Mouse (Mus musculus): ENCODE results near the gene Ccdc102a.
A peak's percentile ranks its signal among the peaks of the same experiment; 100 is the strongest.

Gene Ccdc102a

DNA sequence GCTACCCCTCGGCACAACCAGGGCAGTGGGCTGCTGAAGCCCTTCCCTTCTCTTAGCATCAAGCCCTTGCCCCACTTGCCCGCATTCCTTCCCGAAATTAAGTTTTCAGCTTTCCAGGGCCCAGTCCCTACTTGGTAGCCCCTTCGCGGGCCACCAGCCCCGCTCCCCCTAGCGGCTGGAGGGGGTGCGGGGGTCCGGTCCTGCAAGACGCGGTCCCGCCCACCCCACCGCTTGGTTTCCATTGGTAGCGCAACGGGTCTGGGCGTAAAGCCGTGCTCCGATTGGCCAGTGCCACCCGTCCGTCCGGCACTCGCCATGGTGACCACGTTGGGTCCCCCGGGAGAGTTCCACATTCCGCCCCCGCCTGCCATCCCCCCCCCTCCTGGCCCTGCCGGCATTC, 546 bp downstream of the Ccdc102a start:
- peak; percentile 99 for DNase-seq

DNA sequence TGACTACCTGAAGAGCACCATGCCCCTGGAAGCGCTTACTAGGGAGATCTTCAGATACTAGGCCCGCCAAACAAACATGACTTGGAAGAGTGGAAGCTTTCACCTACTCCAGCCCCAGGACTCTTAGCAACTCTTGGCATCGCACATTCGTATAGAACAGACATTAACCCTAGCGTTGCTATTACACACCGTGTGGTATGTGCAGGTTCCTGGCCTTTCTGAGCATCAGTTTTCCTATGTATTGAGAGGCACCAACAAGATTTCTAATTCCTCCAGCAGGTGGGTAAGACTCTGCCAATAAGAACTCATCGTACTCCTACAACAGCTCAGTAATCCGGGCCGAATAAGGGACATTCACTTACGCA, 956 bp downstream of the Ccdc102a start:
- no peak for DNase-seq

DNA sequence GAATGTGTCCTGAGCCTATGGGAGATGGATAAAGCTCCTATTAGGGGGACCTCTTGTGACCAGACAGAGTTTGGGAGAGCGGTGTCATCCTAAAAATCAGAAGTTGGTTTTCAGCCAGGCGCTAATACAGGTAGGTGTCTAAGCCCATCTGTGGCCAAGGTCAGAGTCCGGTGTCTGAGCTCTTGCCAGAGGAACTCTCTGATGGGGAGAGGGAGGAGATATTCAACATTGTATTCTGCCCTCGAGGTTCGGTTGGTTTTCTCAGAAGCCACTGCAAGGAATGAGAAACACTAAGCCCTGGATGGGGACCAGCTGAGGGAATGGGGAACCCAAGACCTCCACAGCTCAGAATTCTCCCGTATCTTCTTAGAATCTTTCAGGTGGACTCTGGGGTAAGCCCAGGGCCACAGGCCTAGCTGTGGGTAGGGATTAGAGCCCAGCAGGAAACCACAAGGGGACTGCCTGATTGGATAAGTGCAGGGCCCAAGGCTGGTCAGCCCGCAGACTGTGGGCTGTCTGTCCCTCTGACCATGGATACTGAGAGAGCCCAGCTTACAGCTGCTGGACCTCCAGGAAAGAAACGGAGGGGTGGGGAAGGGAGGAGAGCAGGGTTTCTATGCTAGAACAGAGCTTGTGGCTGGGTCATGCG, 1.5 kb downstream of the Ccdc102a start:
- DNase-seq: no peak

DNA sequence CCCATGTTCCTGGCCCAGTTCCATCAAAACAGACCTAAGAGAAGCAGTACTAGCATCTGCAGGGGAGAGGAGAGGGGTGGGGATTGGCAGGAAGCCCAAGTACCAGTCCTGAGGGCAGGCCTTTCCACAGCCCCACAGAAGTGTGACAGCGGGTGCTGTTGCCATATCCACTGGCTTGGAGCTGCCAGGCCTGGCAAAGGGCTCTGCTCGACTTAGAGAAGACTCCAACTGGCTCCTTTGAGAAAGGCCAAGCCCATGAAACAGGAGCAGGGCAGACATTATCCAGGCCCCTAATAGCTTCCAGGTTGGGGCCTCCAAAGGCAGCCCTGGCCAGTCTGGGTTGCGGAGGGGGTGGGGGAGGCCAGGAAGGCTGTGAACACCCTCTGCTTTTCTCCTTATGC, 3.2 kb downstream of the Ccdc102a start:
- DNase-seq: peak; percentile 63

DNA sequence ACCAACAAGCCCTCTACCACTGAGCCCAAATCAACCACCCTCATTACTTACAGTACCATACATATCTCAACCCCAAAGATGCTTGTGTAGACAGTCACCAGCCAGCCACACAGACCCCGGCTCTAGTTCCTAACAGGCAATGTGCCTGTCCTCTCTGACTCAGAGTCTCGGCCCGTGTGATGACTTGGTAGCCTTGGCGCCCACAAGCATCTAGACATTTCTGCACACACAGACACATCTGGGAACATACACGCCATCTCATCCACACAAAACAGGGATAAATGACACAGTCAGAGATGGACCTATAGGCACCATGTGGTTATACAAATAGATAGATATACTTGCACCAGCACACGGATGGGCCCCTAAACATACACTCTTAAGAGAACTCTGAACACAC, 3.6 kb downstream of the Ccdc102a start:
- DNase-seq: no peak

DNA sequence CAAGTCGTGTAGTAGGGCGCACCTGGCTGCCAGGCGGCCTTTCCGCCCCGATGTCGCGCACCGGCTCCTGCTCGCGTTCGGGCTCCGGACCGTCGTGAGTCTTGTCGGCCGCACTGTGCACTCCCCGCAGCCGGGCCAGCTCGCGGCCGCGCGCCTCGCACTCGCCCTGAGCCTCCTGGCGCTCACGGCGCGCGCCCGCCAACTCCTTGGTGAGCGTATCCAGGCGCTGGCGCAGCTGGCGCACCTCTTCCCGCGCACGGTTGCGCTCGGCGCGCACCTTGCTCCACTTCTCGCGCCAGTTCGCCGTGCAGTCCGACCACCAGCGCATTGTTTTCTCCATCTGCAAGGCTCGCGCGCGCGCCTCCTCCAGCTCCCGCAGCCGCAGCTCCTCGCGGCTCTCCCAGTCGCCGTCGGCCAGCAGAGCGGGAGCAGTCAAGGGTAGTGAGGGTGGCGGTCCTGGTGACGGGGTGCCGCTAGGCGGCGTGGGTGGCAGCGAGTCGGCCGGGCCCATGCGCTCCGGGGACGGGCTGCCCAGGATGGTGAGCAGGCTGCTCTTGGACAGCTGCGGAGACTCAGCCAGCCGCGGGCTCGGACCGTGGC, 4.7 kb downstream of the Ccdc102a start:
- peak; percentile 86 for DNase-seq

DNA sequence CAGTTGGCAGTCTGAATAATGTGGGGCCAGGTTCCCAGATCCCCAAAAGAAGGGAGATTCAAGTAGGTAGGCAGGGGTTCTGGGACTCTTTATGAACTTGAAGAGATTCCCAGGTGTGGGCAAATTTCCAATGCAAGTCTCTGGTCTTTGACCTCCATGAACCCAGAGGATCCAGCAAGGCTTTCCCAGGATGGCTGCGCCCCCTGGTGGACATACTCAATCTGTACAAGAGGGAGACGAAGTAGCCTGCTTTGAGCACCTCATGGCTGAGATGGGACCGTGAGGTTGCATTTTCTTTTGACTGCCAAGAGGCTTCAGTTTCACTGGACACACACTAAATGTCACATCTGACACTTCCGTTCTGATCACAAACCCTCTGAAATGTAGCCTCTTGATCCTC, 9.1 kb downstream of the Ccdc102a start:
- peak; percentile 91 for DNase-seq

DNA sequence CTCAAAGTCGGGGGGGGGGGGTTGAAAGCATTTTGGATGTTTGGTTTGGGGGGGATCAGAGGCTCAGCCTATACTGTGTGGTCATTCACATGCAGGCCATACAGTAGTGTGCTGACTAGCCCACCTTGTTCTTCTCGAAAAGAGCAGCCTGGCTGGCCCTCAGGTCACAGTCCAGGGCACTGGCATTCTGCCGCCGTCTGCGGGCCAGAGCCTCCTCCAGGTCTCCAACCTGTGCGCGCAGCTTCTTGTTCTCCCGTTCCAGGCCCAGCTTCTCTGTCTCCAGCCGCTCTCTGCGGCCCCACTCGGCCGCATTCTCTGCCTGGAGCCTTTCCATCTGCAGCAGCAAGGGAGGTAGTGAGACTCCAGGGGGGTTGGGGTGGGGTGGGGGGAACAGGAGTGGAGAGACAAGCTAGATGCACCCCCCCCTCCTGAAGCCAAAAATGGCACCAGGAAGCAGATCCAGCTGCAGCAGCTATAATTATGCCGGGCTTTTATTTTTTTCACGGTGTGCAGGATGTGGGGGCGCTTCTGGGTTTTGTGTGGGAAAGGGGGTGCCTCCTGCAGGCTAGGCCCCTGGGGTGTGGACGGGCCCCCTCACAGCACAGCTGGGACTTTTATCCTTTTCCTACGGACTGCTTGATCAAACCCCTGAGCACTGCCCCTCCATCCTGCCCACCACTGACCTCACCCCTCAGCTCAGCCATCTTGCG, 10.2 kb downstream of the Ccdc102a start:
- no peak for DNase-seq

DNA sequence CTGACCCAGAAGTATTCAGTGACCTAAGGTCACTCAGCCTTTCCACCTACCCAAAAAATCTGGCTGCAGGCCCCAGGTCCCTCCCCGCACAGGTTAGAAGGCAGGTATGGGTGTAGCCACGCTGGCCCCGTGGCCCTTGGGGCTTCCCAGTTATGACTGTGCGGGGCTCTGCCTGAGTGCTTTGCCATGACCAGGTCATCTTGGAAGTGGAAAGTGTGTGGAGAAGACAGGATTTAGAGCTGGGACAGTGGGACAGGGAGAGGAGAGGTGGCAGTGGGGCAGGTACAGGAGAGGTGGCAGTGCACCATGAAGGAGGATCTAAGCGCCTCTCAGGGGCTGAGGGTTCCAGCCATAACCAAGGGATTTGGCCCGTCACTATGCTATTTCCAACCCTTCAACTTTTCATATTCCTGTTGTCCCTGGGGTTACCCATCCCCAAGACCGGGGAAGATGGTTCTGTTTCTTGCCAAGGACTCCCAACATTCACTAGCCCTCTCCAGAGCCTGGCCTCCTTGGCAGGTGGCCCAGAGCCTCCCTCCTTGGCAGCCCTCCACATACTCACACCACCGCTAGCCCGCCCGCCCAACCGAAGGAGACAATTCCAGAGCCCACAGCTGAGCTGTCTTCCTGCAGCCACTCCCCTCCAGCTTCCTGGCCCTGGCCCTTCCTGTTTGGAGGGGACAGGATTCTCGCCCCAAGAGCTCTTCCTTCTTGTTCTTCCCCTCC, 13.3 kb downstream of the Ccdc102a start:
- DNase-seq: no peak

DNA sequence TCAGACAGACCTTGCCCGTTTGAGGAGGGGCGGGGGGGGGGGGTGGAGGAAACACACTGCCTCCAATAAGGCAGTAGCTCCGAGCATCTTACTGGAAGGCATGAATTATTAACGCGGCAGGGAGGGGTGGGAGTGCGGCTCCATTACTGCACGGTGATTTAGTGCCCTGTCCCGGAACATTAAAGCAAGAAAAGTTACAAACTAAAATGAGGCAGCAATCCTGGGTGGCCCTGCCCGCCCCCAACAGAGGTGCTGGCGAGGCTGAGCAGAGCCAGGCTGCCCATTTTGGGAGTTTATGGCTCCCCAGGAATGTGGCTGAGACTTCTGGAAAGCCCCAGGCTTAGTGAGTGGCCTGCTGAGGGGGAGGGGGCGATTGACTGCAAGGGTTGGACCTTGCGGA, 14.2 kb downstream of the Ccdc102a start:
- DNase-seq: peak; percentile 57

DNA sequence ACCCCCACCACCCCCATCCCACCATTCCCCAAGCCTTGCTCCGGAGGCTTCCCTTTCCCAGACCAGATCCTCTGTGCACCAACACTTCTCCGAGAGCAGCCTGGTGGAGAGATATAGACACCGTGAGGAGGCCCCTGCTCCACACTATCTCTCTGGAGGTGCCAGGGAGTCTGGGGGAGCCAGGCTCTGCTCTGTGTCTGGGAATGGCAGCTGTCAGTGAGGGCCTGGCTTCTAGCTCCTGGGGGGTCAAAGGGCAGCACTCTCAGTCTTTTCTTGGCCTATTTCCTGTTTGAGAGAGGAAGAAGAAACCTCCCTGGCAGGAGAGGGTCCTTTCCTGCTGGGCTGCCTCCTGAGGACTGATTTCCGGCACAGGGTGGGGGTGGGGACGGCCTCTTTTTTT, 16.9 kb downstream of the Ccdc102a start:
- DNase-seq: no peak

DNA sequence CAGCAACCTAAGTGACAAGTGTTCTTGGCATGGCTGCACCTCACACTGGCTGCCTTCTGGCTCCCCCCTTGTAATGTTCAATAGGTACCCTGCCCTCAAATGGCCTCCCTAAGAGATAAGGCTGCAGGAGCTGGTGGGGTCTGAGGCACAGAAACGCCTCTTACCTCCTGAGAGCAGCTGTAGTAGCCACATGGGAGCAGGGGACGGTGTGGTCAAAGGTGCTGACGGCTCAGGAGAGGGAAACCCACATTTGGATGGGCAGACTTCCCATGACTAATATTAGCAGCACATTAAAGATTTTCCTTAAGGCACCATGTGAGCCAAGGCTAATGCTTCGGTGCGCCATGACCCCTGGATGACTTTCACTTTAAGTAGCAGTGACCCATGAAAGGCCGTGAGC, 17.3 kb downstream of the Ccdc102a start:
- DNase-seq: no peak

DNA sequence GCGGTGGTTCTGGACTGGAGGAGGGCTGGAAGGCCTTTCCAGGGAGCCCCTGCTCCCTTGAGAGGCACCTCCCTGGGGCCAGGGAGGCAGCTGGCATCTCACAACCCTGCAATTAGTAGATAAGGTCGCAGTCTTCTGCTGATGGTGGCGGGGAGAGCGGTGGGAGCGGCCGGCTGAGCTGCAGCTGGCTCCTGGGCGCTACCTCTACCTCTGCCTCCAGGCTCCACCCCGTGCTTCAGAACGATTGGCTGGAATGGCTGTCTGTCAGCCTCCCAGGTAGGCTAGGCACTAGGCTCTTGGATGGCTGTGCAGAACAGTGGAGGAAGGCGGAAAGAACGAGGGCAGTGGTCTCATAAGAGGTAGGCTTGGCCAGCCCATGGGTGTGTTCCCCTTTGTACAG, 18.6 kb downstream of the Ccdc102a start:
- no peak for DNase-seq

DNA sequence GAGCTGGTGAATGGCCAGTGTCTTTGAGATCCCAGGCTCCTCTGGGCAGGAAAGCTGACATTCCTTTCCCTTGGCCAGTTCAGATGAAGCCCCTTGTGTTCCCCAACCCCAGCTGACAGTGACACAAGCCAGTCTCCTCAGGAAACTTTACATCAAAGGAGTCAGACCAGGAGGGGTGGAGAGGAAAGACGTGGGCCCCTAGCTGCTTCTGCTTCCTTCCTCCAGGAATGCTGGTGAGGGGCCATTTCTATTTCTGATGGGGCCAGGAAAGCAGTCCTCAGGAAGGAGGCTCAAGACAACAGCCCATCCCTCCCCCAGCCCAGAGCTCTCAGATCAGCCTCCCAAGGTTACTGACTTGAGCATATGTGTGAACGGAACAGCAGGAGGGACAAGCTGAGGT, 25.0 kb downstream of the Ccdc102a start:
- no peak for DNase-seq

DNA sequence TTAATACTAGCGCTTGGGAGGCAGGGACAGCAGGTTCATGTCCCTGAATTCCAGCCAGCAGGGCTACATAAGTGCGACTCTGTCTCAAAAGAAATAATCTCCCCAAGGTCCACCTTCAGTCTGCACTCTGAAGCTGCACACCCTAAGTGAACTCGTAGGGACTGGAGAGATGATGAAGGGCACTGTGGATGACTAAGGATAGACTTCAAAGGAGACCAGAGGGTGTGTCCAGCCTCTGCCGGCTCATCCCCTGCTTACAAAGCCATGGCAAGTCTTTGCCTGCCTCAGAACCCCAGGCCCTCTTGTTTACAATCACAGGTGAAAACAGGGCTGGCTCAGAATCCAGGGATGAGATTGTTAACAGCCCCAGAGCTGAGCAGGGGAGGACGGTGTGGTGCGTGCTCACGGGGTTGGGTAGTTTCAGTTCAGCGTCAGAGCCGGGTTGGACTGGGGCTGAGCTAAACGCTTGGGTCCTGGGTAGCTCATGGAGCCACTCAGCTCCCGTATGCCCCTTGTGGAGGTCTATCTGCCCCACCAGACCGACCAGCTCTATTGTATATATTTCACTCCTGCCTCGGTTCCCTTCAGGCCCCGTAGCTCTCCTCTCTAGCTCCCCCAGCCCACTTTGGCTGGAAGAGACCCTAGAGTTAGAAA, 29.4 kb downstream of the Ccdc102a start:
- DNase-seq: no peak

DNA sequence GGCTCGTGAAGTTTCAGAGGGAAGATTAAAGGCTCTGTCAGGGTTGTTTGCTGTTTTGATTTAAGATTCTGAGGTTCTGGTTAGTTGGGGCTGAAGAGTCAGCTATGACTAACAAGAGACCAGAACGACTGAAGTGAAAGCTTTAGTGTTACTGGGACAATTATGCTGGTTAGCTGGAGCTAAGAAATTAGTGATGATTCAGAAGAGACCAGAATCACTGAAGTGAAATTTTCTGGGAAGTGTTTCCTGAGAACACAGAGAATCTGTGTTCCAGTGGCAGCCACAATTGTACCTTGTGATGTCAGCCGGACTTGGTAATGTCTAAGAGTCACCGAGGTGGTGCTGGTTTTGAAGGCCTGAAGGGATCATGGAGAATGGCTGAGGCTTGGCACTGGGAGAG, 37.2 kb downstream of the Ccdc102a start:
- DNase-seq: no peak

DNA sequence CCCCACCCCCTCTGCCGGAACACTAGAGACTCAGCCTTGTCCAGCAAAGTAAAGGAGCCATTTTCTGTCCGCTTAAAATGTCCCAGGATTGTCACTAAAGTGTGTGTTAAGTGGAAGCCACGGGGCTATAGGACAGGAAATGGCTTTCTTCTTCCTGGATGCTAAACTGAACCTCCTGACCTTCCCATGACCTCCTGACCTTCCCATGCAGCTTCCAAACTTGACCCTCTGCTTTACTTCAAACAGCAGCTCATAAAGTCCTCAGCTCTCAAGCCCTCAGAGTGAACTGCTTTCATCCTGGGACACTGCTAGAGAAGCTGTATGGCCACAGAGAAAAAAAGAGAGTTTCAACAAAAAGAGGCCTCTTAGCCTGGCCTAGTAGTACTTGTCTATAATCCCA, 41.1 kb downstream of the Ccdc102a start:
- DNase-seq: no peak

DNA sequence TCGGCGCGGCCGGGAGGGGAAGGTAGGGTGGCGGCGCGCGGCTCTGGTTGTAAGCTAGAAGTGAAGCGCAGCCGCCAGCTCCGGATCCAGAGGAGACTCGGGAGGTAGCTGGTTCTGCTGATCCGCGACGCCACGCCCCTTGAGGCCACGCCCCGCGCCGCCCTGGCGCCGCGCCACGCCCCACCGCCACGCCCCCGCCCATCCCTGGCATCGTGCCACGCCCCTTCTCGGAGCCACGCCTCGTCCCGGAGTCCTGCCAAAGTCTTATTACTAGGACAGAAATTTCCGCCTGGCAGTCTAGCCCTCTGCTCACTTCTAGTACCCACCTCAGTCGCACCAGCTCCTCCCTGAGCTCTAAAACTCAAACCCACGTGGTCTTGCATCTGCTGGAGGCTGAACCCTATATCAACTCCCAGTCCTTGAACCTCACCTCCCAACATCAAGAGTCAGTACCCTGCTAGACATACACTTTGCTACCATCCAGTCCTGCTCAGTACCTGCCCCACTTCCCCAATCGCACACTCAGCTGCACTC, 41.6 kb downstream of the Ccdc102a start, which contains the start of gene Dok4:
Dok4 (minus strand) TSS at position 134 of the 534 bp plus-strand sequence.
- peak; percentile 90 for DNase-seq

DNA sequence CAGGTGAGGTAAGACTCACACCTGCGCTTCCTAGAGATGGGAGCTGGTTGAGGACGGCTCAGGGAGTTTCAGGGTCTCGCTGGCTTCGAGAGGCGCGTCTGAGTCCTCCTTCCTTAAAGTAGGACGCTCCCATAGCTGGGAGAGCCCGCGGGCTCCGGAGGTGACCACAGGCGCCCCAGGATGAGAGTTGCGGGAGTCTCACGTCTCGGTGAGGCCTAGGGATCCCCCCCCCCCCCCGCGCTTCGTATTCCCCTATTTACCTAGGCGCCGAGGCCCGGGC, 42.1 kb downstream of the Ccdc102a start:
- DNase-seq: no peak

DNA sequence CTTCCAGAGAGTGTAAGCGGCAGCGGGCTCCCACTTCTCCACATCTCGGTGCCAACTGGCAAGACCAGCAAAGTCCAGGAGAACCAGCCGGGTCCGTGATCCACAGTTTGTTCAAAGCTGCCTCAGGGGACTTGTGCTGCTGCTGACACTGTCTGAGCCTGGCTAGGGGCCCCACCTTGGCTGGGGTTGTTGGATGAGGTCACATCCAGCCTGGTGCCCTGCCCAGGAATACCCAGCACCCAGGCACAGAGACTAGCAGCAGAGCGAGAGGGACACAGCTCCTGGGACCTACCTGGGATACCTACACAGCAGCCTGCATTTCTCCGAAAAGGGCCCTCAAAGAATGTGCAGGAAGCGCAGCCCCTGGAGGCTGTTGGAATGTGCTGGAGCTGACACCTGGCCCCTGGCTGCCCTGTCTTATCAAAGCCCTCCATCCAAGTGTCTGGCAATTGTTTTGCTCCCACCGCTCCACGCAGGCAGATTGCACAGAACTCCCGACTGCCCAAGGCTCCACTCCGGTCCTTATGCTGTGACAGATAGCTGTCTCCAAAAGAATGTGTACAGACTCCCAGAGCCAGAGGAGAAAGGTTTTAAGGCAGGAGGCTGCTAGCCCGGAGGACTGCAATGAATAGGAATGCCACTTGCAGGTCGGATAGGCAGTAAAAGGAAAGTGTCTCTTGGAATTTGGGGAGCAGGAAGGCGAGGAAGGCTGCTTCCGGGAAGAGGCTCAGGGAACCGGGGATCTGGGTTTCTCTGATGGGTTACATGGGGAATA, 42.6 kb downstream of the Ccdc102a start:
- peak; percentile 19 for DNase-seq

DNA sequence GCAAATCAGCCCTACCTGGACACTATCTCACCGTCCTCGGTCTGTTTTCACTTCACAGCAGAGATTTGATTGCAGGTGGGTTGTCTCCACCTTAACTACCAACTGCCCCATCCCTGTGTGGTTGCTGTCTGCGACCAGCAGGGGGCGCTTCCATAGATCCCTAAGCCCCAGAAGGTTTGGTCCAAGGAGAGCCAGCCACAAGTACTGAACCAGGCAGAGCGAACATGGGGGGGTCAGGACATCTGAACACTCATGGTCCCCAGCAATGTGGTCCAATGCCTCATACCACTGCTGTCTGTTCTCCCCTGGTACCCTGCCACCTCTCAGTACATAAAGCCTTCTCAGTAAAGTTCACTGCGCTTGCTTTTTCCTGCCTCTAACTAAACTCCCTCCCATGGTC, 43.5 kb downstream of the Ccdc102a start:
- peak; percentile 83 for DNase-seq

DNA sequence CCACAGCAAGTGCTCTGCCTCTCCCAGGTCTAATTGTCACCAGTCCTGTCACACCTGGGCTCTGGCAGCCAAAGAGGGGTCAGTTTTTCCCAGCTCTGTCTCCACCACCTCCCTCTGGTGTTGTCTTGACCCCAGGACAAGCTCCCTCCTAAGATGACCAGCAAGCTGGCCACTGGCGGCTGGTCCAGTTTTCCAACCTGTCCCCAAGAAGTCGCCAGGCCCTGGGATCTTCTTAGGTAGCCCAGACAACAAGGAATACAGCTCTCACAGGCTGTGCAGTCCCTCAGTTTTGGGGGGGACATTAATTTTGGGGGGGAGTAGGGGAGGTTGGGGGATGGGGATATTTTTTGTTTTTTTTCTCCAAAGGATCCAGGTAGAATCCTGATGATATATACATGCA, 45.3 kb downstream of the Ccdc102a start:
- DNase-seq: no peak

Measured in embryo, embryonic 11 days (tissue).